Mouse (Mus musculus) liver, adult (tissue): ENCODE data around the gene Akap13.

Experiments used
- GATA4 ChIP-seq: IDR thresholded peaks from 2 replicates; pipeline ENCODE4 v1.6.1; 2014; ENCODE audit warnings: mild to moderate bottlenecking, low read length; ENCODE audit not compliant: insufficient replicate concordance

Akap13 gene

GRCm38 (mm10) chr7:75802887-75803286 is 347.6 kb downstream of the Akap13 start:
- no peak for TF ChIP-seq GATA4
